ENCODE assay signal across 10 mouse cellular contexts in genomic region chr14:20400071-20400470, GRCm38 (mm10). TPM values are rescaled to one million over a fixed set of nuclear protein-coding genes. Genes with fewer than 3 reads are reported as not detected.
DNase-seq lines count a peak whose midpoint lies in the region; ATAC-seq and TF ChIP-seq lines count a peak whose summit lies in the region.
"Had no signal": no experiment of that assay in that cellular context is flagged by ENCODE, and none has a peak within 500 bp of the region (broad histone marks: within the 10 kb centered on the region; RNA-seq: fewer than 3 reads in every experiment).

No protein-coding gene starts in this region.

- peak; percentile 18 to 28 for DNase-seq in cerebellum, postnatal 36 days
- no peak for DNase-seq in cerebellum, adult 11 months
- DNase-seq in limb, embryonic 11.5 days (ENCODE audit: low spot score) = peak; percentile 36
- DNase-seq in limb, embryonic 10.5 days (ENCODE audit: low spot score) = no peak
- peak; percentile 37 to 60 for DNase-seq in kidney, postnatal 4 days
- DNase-seq in retina, embryonic 14.5 days (ENCODE audit: low spot score) = peak; percentile 63
- DNase-seq in gastrocnemius, postnatal 14 days = no peak

- no peak overlapping the region for H3K9ac ChIP-seq in limb, embryonic 11.5 days (ENCODE audit: low read length)
- H3K9ac ChIP-seq: hindbrain, embryonic 15.5 days; neural tube, embryonic 12.5 days had no signal

- peak; percentile 35; the same call in 1 of the 2 replicates for TF ChIP-seq CTCF in bone marrow macrophage, adult 2 months (IDR thresholded peaks at IDR 0.05; ENCODE audit: low read depth, low read length)

- WGBS in limb, embryonic 11.5 days = 60% methylated on average over 1 of the region's 1 CpGs
- 53% methylated on average over 1 of the region's 1 CpGs for WGBS in limb, embryonic 10.5 days

- no peak overlapping the region for H3K27ac ChIP-seq in limb, embryonic 11.5 days (replicated peaks; ENCODE audit: low read depth, low read length)
- H3K27ac ChIP-seq in limb, embryonic 10.5 days = no peak overlapping the region
- H3K27ac ChIP-seq in bone marrow macrophage, adult 2 months (ENCODE audit: insufficient read depth, low read depth, low read length) = no peak overlapping the region
- H3K27ac ChIP-seq: hindbrain, embryonic 15.5 days; neural tube, embryonic 12.5 days had no signal

- ATAC-seq in limb, embryonic 11.5 days (ENCODE audit: insufficient number of reproducible peaks, low FRiP score, low TSS enrichment, low read depth) = no peak

- no peaks in the 10 kb centered on the region for H3K36me3 ChIP-seq in limb, embryonic 11.5 days (ENCODE audit: control insufficient read depth, insufficient read depth, low read length)
- no peaks in the 10 kb centered on the region for H3K36me3 ChIP-seq in limb, embryonic 10.5 days
- H3K36me3 ChIP-seq: hindbrain, embryonic 15.5 days; neural tube, embryonic 12.5 days had no signal

- intact Hi-C loops in gastrocnemius, postnatal 14 days (cut with DNase I; ENCODE audit: low total_unique reads) = no loop called here

- H3K4me3 ChIP-seq in limb, embryonic 11.5 days (ENCODE audit: low read depth, low read length) = no peak overlapping the region
- no peak overlapping the region for H3K4me3 ChIP-seq in limb, embryonic 10.5 days
- H3K4me3 ChIP-seq in bone marrow macrophage, adult 2 months (ENCODE audit: insufficient read depth, low read length) = no peak overlapping the region
- H3K4me3 ChIP-seq: hindbrain, embryonic 15.5 days; neural tube, embryonic 12.5 days had no signal

- no peaks in the 10 kb centered on the region for H3K27me3 ChIP-seq in limb, embryonic 11.5 days (ENCODE audit: control insufficient read depth, insufficient read depth, low read length)
- H3K27me3 ChIP-seq in limb, embryonic 10.5 days (ENCODE audit: low read depth, poor library complexity, severe bottlenecking) = no peaks in the 10 kb centered on the region
- H3K27me3 ChIP-seq: hindbrain, embryonic 15.5 days; neural tube, embryonic 12.5 days had no signal

- no peaks in the 10 kb centered on the region for H3K4me1 ChIP-seq in limb, embryonic 11.5 days (ENCODE audit: control insufficient read depth, insufficient read depth, low read length)
- H3K4me1 ChIP-seq in limb, embryonic 10.5 days = no peaks in the 10 kb centered on the region
- no peaks in the 10 kb centered on the region for H3K4me1 ChIP-seq in bone marrow macrophage, adult 2 months (ENCODE audit: control insufficient read depth, insufficient read depth, low read length)
- H3K4me1 ChIP-seq: hindbrain, embryonic 15.5 days; neural tube, embryonic 12.5 days had no signal

- H3K4me2 ChIP-seq in limb, embryonic 11.5 days (ENCODE audit: low read depth, severe bottlenecking) = no peak overlapping the region
- H3K4me2 ChIP-seq: hindbrain, embryonic 15.5 days; neural tube, embryonic 12.5 days had no signal

- no peaks in the 10 kb centered on the region for H3K9me3 ChIP-seq in limb, embryonic 11.5 days (ENCODE audit: control insufficient read depth, low read length)
- no peaks in the 10 kb centered on the region for H3K9me3 ChIP-seq in limb, embryonic 10.5 days (replicated peaks)
- H3K9me3 ChIP-seq: hindbrain, embryonic 15.5 days; neural tube, embryonic 12.5 days had no signal

- TF ChIP-seq POLR2A in bone marrow macrophage, adult 2 months (IDR thresholded peaks at IDR 0.05; ENCODE audit: borderline replicate concordance, low read depth, low read length) = no peak

RNA-seq across cellular contexts. Expression of gene Mrps16, which starts 6.6 kb away (rescaled TPM):
- 82.0 and 86.3 TPM in 2 replicates for polyA plus RNA-seq in limb, embryonic 11.5 days (2014; fragmentation: Nextera tagmentation; extraction: Ambion mirVana)
- polyA plus RNA-seq in limb, embryonic 10.5 days (2016; fragmentation: Nextera tagmentation; extraction: Ambion mirVana) = 90.4 TPM in 2 replicates
- 37.0 and 37.5 TPM in 2 replicates for polyA plus RNA-seq in bone marrow macrophage, adult 2 months (2012; ENCODE audit: insufficient read depth, insufficient read length, missing spikeins)
- total RNA-seq in gastrocnemius, postnatal 14 days (2021) = 10 to 100 TPM; 40.1 to 47.6 TPM

RNA-seq across cellular contexts. Expression of gene Dnajc9, which starts 11.4 kb away (rescaled TPM):
- polyA plus RNA-seq in limb, embryonic 11.5 days (2014; fragmentation: Nextera tagmentation; extraction: Ambion mirVana) = 261 and 262 TPM in 2 replicates
- 272 and 290 TPM in 2 replicates for polyA plus RNA-seq in limb, embryonic 10.5 days (2016; fragmentation: Nextera tagmentation; extraction: Ambion mirVana)
- 42.3 and 49.4 TPM in 2 replicates for polyA plus RNA-seq in bone marrow macrophage, adult 2 months (2012; ENCODE audit: insufficient read depth, insufficient read length, missing spikeins)
- 1 to 10 TPM; 9.2 to 9.9 TPM for total RNA-seq in gastrocnemius, postnatal 14 days (2021)

RNA-seq across cellular contexts. Expression of gene Cfap70, which starts 52.0 kb away (rescaled TPM):
- polyA plus RNA-seq in limb, embryonic 11.5 days (2014; fragmentation: Nextera tagmentation; extraction: Ambion mirVana) = 0.18 and 0.23 TPM in 2 replicates
- polyA plus RNA-seq in limb, embryonic 10.5 days (2016; fragmentation: Nextera tagmentation; extraction: Ambion mirVana) = 0.29 and 0.90 TPM in 2 replicates
- polyA plus RNA-seq in bone marrow macrophage, adult 2 months (2012; ENCODE audit: insufficient read depth, insufficient read length, missing spikeins) = not detected in 2 replicates
- under 1 TPM; 0.09 to 0.16 TPM for total RNA-seq in gastrocnemius, postnatal 14 days (2021)

RNA-seq across cellular contexts. Expression of gene Fam149b, which starts 52.1 kb away (rescaled TPM):
- polyA plus RNA-seq in limb, embryonic 11.5 days (2014; fragmentation: Nextera tagmentation; extraction: Ambion mirVana) = 50.4 and 56.9 TPM in 2 replicates
- polyA plus RNA-seq in limb, embryonic 10.5 days (2016; fragmentation: Nextera tagmentation; extraction: Ambion mirVana) = 43.5 and 51.7 TPM in 2 replicates
- polyA plus RNA-seq in bone marrow macrophage, adult 2 months (2012; ENCODE audit: insufficient read depth, insufficient read length, missing spikeins) = 21.4 and 30.6 TPM in 2 replicates
- 10 to 100 TPM; 14.7 to 17.2 TPM for total RNA-seq in gastrocnemius, postnatal 14 days (2021)

RNA-seq across cellular contexts. Expression of gene Ecd, which starts 52.1 kb away (rescaled TPM):
- 74.0 and 74.4 TPM in 2 replicates for polyA plus RNA-seq in limb, embryonic 11.5 days (2014; fragmentation: Nextera tagmentation; extraction: Ambion mirVana)
- 71.7 and 74.6 TPM in 2 replicates for polyA plus RNA-seq in limb, embryonic 10.5 days (2016; fragmentation: Nextera tagmentation; extraction: Ambion mirVana)
- polyA plus RNA-seq in bone marrow macrophage, adult 2 months (2012; ENCODE audit: insufficient read depth, insufficient read length, missing spikeins) = 25.0 and 29.4 TPM in 2 replicates
- 10 to 100 TPM; 27.1 to 30.5 TPM for total RNA-seq in gastrocnemius, postnatal 14 days (2021)

Comparison
In these comparisons a context has a peak if more than half of its experiments do, and no peak if none do; other contexts are left out.
1. DNase-seq: peak in cerebellum, postnatal 36 days (2 of 2), limb, embryonic 11.5 days (single experiment), kidney, postnatal 4 days (2 of 2) and retina, embryonic 14.5 days (single experiment); none in cerebellum, adult 11 months (single experiment), limb, embryonic 10.5 days (single experiment) and gastrocnemius, postnatal 14 days (single experiment).